Mouse (Mus musculus): Measurements from ENCODE around the gene Mamdc4. TPM values are rescaled to one million over a fixed set of nuclear protein-coding genes. Genes with fewer than 3 reads are reported as not detected.
A peak's percentile ranks its signal among the peaks of the same experiment; 100 is the strongest.

The Mamdc4 gene
- 74.0 and 87.4 TPM in 2 replicates for polyA plus RNA-seq (2015; fragmentation: Nextera tagmentation; extraction: Ambion mirVana)

DNA sequence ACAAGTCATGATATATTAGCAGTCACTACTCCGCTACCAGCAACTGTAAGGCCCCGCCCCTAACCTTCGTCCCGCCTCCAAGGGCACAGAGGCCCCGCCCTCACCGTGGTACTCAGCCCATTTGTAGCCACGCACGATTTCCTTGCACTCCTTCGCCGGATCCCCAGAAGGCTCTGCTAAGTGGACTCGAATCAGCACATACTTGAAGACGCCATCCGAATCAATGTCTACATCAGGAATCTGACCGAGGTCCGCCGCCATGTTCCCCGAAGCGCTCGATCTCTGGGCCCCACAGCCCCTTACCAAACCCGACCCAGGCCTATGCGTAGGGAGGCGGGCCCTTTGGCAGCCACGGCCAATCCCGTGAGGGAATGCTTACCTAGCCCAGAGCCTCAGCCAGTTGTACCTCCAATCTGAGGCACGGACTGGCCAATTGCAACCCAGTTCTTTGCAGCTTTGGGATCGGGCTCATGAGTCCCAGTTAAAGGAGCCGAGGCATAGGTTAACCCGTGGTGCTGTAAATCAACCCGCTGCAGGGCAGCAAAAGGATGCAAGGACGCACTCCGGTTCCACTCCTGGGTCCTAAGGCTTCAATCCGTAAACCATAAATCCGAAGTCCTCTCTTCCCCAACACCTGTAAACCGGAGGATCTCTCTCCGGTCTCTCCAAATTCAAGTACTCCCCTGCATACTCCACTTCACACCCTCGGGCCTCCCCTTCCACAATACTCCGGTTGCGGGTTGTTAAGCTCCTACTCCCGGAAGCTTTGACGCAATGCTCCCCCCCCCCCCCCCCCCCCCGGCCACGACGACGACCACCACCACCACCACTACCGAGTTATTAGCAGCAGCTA lies at the start of gene Mamdc4, which contains the start of gene Phpt1:
Gene Mamdc4, minus strand, starts transcription at position 267 of the 853 bp plus-strand sequence.
Gene Phpt1, minus strand, starts transcription at position 646 of the 853 bp plus-strand sequence.
- H3K4me1 ChIP-seq (ENCODE audit: control insufficient read depth, insufficient read depth, low read length): peaks cover 38% of the 10 kb centered on the region
- H3K4me3 ChIP-seq (replicated peaks; ENCODE audit: low read length): peak within 1 kb of the TSS; percentile 67
- H3K9me3 ChIP-seq (replicated peaks; ENCODE audit: control insufficient read depth, low read length): no peaks in the 10 kb centered on the region
- peak; percentile 98 for ATAC-seq (ENCODE audit: insufficient read depth, low FRiP score)
- peak within 1 kb of the TSS; percentile 97 for H3K27ac ChIP-seq (ENCODE audit: low read length)
- peaks cover 37% of the 10 kb centered on the region for H3K27me3 ChIP-seq (ENCODE audit: control insufficient read depth, insufficient read depth, low read length)
- WGBS: 0% methylated on average over 44 of the region's 45 CpGs
- H3K36me3 ChIP-seq (ENCODE audit: control insufficient read depth, insufficient read depth, low read length): 0 out of 2 replicates have a peak, but pooled peaks cover 7% of the 10 kb centered on the region
- peak within 1 kb of the TSS; percentile 96 for H3K4me2 ChIP-seq (ENCODE audit: low read depth, low read length)
- peak within 1 kb of the TSS; percentile 87 for H3K9ac ChIP-seq (ENCODE audit: low read length)

DNA sequence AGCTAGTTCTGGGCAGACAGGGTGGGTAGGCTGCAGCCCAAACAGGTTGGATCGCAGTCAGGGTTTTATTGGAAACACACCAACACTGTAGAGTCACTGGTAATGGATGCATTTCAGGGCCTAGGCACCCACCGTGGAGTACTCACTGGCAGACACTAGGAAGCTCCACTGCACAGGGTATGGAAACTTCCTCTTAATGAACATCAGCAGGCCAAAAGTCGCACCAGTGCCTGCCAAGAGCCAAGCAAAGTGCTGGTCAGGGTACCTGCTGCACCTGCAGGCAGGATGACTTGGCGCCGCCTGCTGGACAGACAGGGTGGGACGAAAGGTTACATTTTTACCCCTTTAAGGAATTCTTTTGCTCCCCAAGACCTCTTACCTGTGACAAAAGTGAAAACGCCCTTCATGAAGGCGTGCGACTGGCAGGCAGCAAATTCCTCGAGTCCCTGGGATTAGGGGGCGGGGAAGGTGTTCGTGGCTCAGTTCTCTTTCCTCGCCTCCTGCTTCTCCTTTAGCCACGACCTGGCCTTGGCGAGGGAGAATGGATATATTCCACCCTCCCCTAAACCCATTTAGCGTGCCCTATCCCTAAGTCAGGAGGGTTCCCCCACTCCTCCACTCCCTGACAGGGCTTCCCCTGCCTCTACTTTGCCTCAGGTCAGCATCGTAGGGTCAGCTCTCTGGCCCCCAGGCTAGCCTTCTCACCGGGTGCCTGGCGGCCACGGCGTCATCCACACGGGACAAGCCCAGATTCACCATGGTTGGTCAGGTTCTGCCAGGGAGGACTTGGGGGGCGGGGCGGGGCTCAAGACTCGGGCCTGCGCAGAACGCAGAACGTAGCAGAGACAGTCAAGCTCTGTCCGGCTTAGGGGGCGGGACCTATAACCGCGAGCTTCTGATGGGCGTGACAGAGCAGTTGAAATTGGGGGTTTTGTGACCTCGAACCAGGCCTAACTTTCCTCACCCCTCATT lies 46.9 kb upstream of the Mamdc4 start, which contains the start of gene Tmem141:
Gene Tmem141, minus strand, starts transcription at position 777 of the 972 bp plus-strand sequence.
- WGBS: 5% methylated on average over 34 of the region's 34 CpGs
- Histone ChIP-seq H3K36me3 (ENCODE audit: control insufficient read depth, insufficient read depth, low read length) (no peaks in the 10 kb centered on the region), H3K9me3 (replicated peaks; ENCODE audit: control insufficient read depth, low read length) (no peaks in the 10 kb centered on the region), H3K4me3 (replicated peaks; ENCODE audit: low read length) (peak within 1 kb of the TSS; percentile 57), H3K27me3 (ENCODE audit: control insufficient read depth, insufficient read depth, low read length) (peaks cover 9% of the 10 kb centered on the region), H3K27ac (ENCODE audit: low read length) (peak within 1 kb of the TSS; percentile 7; the same call in 1 of the 2 replicates), H3K4me1 (ENCODE audit: control insufficient read depth, insufficient read depth, low read length) (no peaks in the 10 kb centered on the region), H3K9ac (ENCODE audit: low read length) (peak within 1 kb of the TSS; percentile 77), H3K4me2 (ENCODE audit: low read depth, low read length) (peak within 1 kb of the TSS; percentile 63)
- peak; percentile 93 for ATAC-seq (ENCODE audit: insufficient read depth, low FRiP score)

DNA sequence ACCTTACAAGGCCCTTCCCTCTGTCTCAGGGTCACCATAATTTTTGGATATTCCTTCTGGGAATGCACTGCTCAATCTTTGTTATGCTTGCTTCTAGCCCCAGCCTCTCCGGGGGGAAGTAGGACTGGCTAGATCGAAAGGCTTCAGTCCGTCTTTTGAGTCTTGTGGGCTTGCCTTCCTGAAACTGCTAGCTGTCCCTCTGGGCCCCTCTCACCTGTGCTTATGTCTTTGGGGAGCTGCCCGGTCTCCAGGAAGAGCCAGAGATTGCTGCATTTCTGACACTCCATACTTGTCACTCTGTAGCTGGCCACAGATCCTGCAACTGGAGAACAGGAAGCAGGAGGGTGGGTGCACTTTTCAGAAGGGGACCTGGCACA lies 46.2 kb upstream of the Mamdc4 start:
- 82% methylated on average over 4 of the region's 4 CpGs for WGBS
- H3K4me2 ChIP-seq (ENCODE audit: low read depth, low read length): peak overlapping the region; percentile 63
- no peak overlapping the region; the same call in 1 of the 2 replicates for H3K4me3 ChIP-seq (replicated peaks; ENCODE audit: low read length)
- no peaks in the 10 kb centered on the region for H3K36me3 ChIP-seq (ENCODE audit: control insufficient read depth, insufficient read depth, low read length)
- H3K9ac ChIP-seq (ENCODE audit: low read length): 0 out of 2 replicates have a peak overlapping the region, but pooled peaks have one; percentile 77
- no peak overlapping the region for H3K27ac ChIP-seq (ENCODE audit: low read length)
- peaks cover 16% of the 10 kb centered on the region for H3K27me3 ChIP-seq (ENCODE audit: control insufficient read depth, insufficient read depth, low read length)
- no peak for ATAC-seq (ENCODE audit: insufficient read depth, low FRiP score)
- H3K4me1 ChIP-seq (ENCODE audit: control insufficient read depth, insufficient read depth, low read length): no peaks in the 10 kb centered on the region
- H3K9me3 ChIP-seq (replicated peaks; ENCODE audit: control insufficient read depth, low read length): no peaks in the 10 kb centered on the region

- no peak overlapping the region for H3K4me2 ChIP-seq (ENCODE audit: low read depth, low read length)
- H3K27me3 ChIP-seq (ENCODE audit: control insufficient read depth, insufficient read depth, low read length): peaks cover 20% of the 10 kb centered on the region
- H3K36me3 ChIP-seq (ENCODE audit: control insufficient read depth, insufficient read depth, low read length): no peaks in the 10 kb centered on the region
- H3K9ac ChIP-seq (ENCODE audit: low read length): no peak overlapping the region
- no peaks in the 10 kb centered on the region for H3K9me3 ChIP-seq (replicated peaks; ENCODE audit: control insufficient read depth, low read length)
- no peaks in the 10 kb centered on the region for H3K4me1 ChIP-seq (ENCODE audit: control insufficient read depth, insufficient read depth, low read length)
- no peak overlapping the region for H3K4me3 ChIP-seq (replicated peaks; ENCODE audit: low read length)
- ATAC-seq (ENCODE audit: insufficient read depth, low FRiP score): no peak
- 70% methylated on average over 6 of the region's 6 CpGs for WGBS
- H3K27ac ChIP-seq (ENCODE audit: low read length): no peak overlapping the region
Measured at GRCm38 (mm10) chr2:25620386-25620785, 45.7 kb upstream of the Mamdc4 start.

GRCm38 (mm10) chr2:25617578-25617977 lies 42.9 kb upstream of the Mamdc4 start, which contains the start of gene Ccdc183:
TSS of gene Ccdc183 (minus strand) at chr2:25617678.
- no peak for ATAC-seq (ENCODE audit: insufficient read depth, low FRiP score)
- H3K4me3 ChIP-seq (replicated peaks; ENCODE audit: low read length): no peak within 1 kb of the TSS
- 79% methylated on average over 3 of the region's 3 CpGs for WGBS

DNA sequence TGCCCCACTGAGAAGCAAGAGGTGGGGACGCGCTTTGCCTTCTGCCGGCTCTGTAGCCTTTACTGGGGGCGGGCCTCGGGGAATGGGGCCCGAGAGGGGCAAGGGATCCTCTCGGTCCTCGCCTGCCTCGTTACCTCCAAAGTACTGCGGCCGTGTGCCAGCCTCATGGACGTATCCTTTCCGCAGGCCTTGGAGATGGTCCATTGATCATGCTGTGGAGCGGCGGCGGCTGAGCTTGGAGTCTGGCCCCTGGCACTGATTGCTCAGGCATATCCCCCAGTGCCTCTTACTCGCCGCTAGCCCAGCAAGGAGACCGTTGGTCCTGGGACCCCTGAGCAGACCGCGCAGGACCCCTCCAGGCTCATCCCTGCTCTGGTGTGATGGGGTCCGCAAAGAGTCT lies 41.8 kb upstream of the Mamdc4 start:
- H3K9me3 ChIP-seq (replicated peaks; ENCODE audit: control insufficient read depth, low read length): no peaks in the 10 kb centered on the region
- H3K4me3 ChIP-seq (replicated peaks; ENCODE audit: low read length): peak overlapping the region; percentile 21; the same call in 1 of the 2 replicates
- H3K9ac ChIP-seq (ENCODE audit: low read length): peak overlapping the region; percentile 49; the same call in 1 of the 2 replicates
- H3K4me2 ChIP-seq (ENCODE audit: low read depth, low read length): peak overlapping the region; percentile 46
- no peaks in the 10 kb centered on the region for H3K4me1 ChIP-seq (ENCODE audit: control insufficient read depth, insufficient read depth, low read length)
- WGBS: 12% methylated on average over 22 of the region's 22 CpGs
- H3K36me3 ChIP-seq (ENCODE audit: control insufficient read depth, insufficient read depth, low read length): no peaks in the 10 kb centered on the region
- H3K27me3 ChIP-seq (ENCODE audit: control insufficient read depth, insufficient read depth, low read length): peaks cover 28% of the 10 kb centered on the region
- H3K27ac ChIP-seq (ENCODE audit: low read length): no peak overlapping the region
- ATAC-seq (ENCODE audit: insufficient read depth, low FRiP score): no peak

More at GRCm38 (mm10) chr2:25617578-25617977, 42.9 kb upstream of the Mamdc4 start, which contains the start of gene Ccdc183:
- H3K27ac ChIP-seq (ENCODE audit: low read length): no peak within 1 kb of the TSS
- H3K9ac ChIP-seq (ENCODE audit: low read length): no peak within 1 kb of the TSS
- peaks cover 28% of the 10 kb centered on the region for H3K27me3 ChIP-seq (ENCODE audit: control insufficient read depth, insufficient read depth, low read length)
- H3K4me1 ChIP-seq (ENCODE audit: control insufficient read depth, insufficient read depth, low read length): no peaks in the 10 kb centered on the region
- no peaks in the 10 kb centered on the region for H3K36me3 ChIP-seq (ENCODE audit: control insufficient read depth, insufficient read depth, low read length)
- no peaks in the 10 kb centered on the region for H3K9me3 ChIP-seq (replicated peaks; ENCODE audit: control insufficient read depth, low read length)
- no peak within 1 kb of the TSS for H3K4me2 ChIP-seq (ENCODE audit: low read depth, low read length)

GRCm38 (mm10) chr2:25608671-25609070 lies 34.0 kb upstream of the Mamdc4 start:
- Histone ChIP-seq H3K4me3 (replicated peaks; ENCODE audit: low read length) (peak overlapping the region; percentile 99), H3K27ac (ENCODE audit: low read length) (peak overlapping the region; percentile 93), H3K27me3 (ENCODE audit: control insufficient read depth, insufficient read depth, low read length) (no peaks in the 10 kb centered on the region), H3K4me2 (ENCODE audit: low read depth, low read length) (peak overlapping the region; percentile 73), H3K9me3 (replicated peaks; ENCODE audit: control insufficient read depth, low read length) (no peaks in the 10 kb centered on the region), H3K36me3 (ENCODE audit: control insufficient read depth, insufficient read depth, low read length) (no peaks in the 10 kb centered on the region), H3K4me1 (ENCODE audit: control insufficient read depth, insufficient read depth, low read length) (peaks cover 20% of the 10 kb centered on the region), H3K9ac (ENCODE audit: low read length) (peak overlapping the region; percentile 96)
- ATAC-seq (ENCODE audit: insufficient read depth, low FRiP score): peak; percentile 35; the same call in 1 of the 2 replicates
- 51% methylated on average over 10 of the region's 10 CpGs for WGBS

GRCm38 (mm10) chr2:25607761-25608622 lies 33.3 kb upstream of the Mamdc4 start, which contains the start of gene Rabl6:
TSS of gene Rabl6 (minus strand) at chr2:25608521.
- Histone ChIP-seq H3K9ac (ENCODE audit: low read length) (peak within 1 kb of the TSS; percentile 96), H3K27me3 (ENCODE audit: control insufficient read depth, insufficient read depth, low read length) (no peaks in the 10 kb centered on the region), H3K4me2 (ENCODE audit: low read depth, low read length) (peak within 1 kb of the TSS; percentile 73), H3K9me3 (replicated peaks; ENCODE audit: control insufficient read depth, low read length) (no peaks in the 10 kb centered on the region), H3K4me1 (ENCODE audit: control insufficient read depth, insufficient read depth, low read length) (peaks cover 20% of the 10 kb centered on the region), H3K36me3 (ENCODE audit: control insufficient read depth, insufficient read depth, low read length) (no peaks in the 10 kb centered on the region), H3K4me3 (replicated peaks; ENCODE audit: low read length) (peak within 1 kb of the TSS; percentile 99), H3K27ac (ENCODE audit: low read length) (peak within 1 kb of the TSS; percentile 93)
- peak; percentile 94 for ATAC-seq (ENCODE audit: insufficient read depth, low FRiP score)
- under 1% methylated on average over 80 of the region's 80 CpGs for WGBS

Measured in stomach, embryonic 16.5 days (tissue).